Mouse (Mus musculus): Measurements from ENCODE around the gene Shbg. TPM values are rescaled to one million over a fixed set of nuclear protein-coding genes. Genes with fewer than 3 reads are reported as not detected.

Gene Shbg
- total RNA-seq, 2 experiments from 2014 or later: not detected

GRCm38 (mm10) chr11:69601768-69602167 lies 15.9 kb downstream of the Shbg start:
- no peak for DNase-seq (ENCODE audit: low spot score in 2 of 2)

GRCm38 (mm10) chr11:69600098-69600497 lies 17.6 kb downstream of the Shbg start:
- peak; percentile 73 to 85 for DNase-seq (ENCODE audit: low spot score in 2 of 2)

- DNase-seq (ENCODE audit: low spot score in 2 of 2): no peak
Measured at GRCm38 (mm10) chr11:69599436-69599835, 18.3 kb downstream of the Shbg start.

GRCm38 (mm10) chr11:69594853-69595252 lies 22.9 kb downstream of the Shbg start:
- no peak for DNase-seq (ENCODE audit: low spot score in 2 of 2)

GRCm38 (mm10) chr11:69592799-69593198 lies 24.9 kb downstream of the Shbg start:
- no peak for DNase-seq (ENCODE audit: low spot score in 2 of 2)

GRCm38 (mm10) chr11:69591899-69592637 lies 25.6 kb downstream of the Shbg start:
- peak; percentile 84 to 90 for DNase-seq (ENCODE audit: low spot score in 2 of 2)

GRCm38 (mm10) chr11:69591424-69591823 lies 26.3 kb downstream of the Shbg start:
- DNase-seq (ENCODE audit: low spot score in 2 of 2): no peak

- no peak for DNase-seq (ENCODE audit: low spot score in 2 of 2)
Measured at GRCm38 (mm10) chr11:69590622-69591021, 27.1 kb downstream of the Shbg start.

GRCm38 (mm10) chr11:69589207-69589834 lies 28.4 kb downstream of the Shbg start:
- no peak for DNase-seq (ENCODE audit: low spot score in 2 of 2)

- no peak for DNase-seq (ENCODE audit: low spot score in 2 of 2)
Measured at GRCm38 (mm10) chr11:69585718-69586325, 31.9 kb downstream of the Shbg start.

- no peak for DNase-seq (ENCODE audit: low spot score in 2 of 2)
Measured at GRCm38 (mm10) chr11:69584937-69585336, 32.8 kb downstream of the Shbg start.

- DNase-seq (ENCODE audit: low spot score in 2 of 2): no peak
Measured at GRCm38 (mm10) chr11:69584008-69584407, 33.7 kb downstream of the Shbg start.

- DNase-seq (ENCODE audit: low spot score in 2 of 2): no peak
Measured at GRCm38 (mm10) chr11:69582230-69582805, 35.4 kb downstream of the Shbg start.

- DNase-seq (ENCODE audit: low spot score in 2 of 2): no peak
Measured at GRCm38 (mm10) chr11:69581814-69582213, 35.9 kb downstream of the Shbg start.

- DNase-seq (ENCODE audit: low spot score in 2 of 2): peak; percentile 89 to 93
Measured at GRCm38 (mm10) chr11:69581147-69581688, 36.5 kb downstream of the Shbg start.

- DNase-seq (ENCODE audit: low spot score in 2 of 2): no peak
Measured at GRCm38 (mm10) chr11:69580572-69581146, 37.0 kb downstream of the Shbg start.

GRCm38 (mm10) chr11:69580091-69580514 lies 37.6 kb downstream of the Shbg start, which contains the start of the genes Wrap53 and Trp53:
Wrap53 (minus strand) TSS chr11:69580255.
Trp53 (plus strand) TSS chr11:69580359.
- DNase-seq (ENCODE audit: low spot score in 2 of 2): peak; percentile 82 to 95

- peak; percentile 98 to 99 for DNase-seq (ENCODE audit: low spot score in 2 of 2)
Measured at GRCm38 (mm10) chr11:69579128-69580017, 38.3 kb downstream of the Shbg start.

GRCm38 (mm10) chr11:69578301-69578700 lies 39.4 kb downstream of the Shbg start:
- DNase-seq (ENCODE audit: low spot score in 2 of 2): no peak

- DNase-seq (ENCODE audit: low spot score in 2 of 2): no peak
Measured at GRCm38 (mm10) chr11:69576307-69576706, 41.4 kb downstream of the Shbg start.
